Mouse (Mus musculus) G1E (cell line): ENCODE measurements around the gene Map1lc3b.

Experiments used
- CTCF ChIP-seq: IDR thresholded peaks from 2 replicates; pipeline ENCODE4 v1.5.1; 2012; ENCODE audit warnings: low read depth, low read length, inconsistent platforms, mixed read lengths
- TAL1 ChIP-seq: conservative IDR thresholded peaks from 2 replicates; pipeline ENCODE4 v1.6.1; 2012; ENCODE audit warnings: low read depth, low read length, inconsistent platforms, mixed read lengths

GRCm38 (mm10) chr8:121572121-121572520, 18.0 kb upstream of the Map1lc3b start:
- TF ChIP-seq TAL1 = no peak
- TF ChIP-seq CTCF = no peak
